Comparison of ENCODE assay signal across 8 mouse cellular contexts in genomic region chr6:143099681-143100382, GRCm38 (mm10). TPM values are rescaled to one million over a fixed set of nuclear protein-coding genes. Genes with fewer than 3 reads are reported as not detected.
DNase-seq lines count a peak whose midpoint lies in the region; ATAC-seq and TF ChIP-seq lines count a peak whose summit lies in the region.

C2cd5 (minus strand) TSS chr6:143100141.

- ATAC-seq in forebrain, embryonic 15.5 days (replicated peaks): peak; percentile 96
- peak; percentile 99 for ATAC-seq in lung, embryonic 14.5 days (ENCODE audit: insufficient read depth)

- TF ChIP-seq POLR2A in olfactory bulb, adult 2 months (IDR thresholded peaks at IDR 0.05; ENCODE audit: insufficient read depth, low read depth, low read length): peak; percentile 96
- peak; percentile 35; the same call in 1 of the 2 replicates for TF ChIP-seq POLR2A in thymus, adult 2 months (IDR thresholded peaks at IDR 0.05; ENCODE audit: control insufficient read depth, extremely low read depth, insufficient read depth, low read length, poor library complexity)

- in situ Hi-C loops in ES-E14 (cut with MboI; ENCODE audit: low sequenced_read_pairs in 2 of 2, unreplicated experiment in 2 of 2): no loop called here

- H3K27ac ChIP-seq in ES-E14 (ENCODE audit: insufficient read depth, low read depth, low read length, poor library complexity, severe bottlenecking): peak within 1 kb of the TSS; percentile 84
- peak within 1 kb of the TSS; percentile 98 for H3K27ac ChIP-seq in forebrain, embryonic 15.5 days (replicated peaks)
- peak within 1 kb of the TSS; percentile 98 for H3K27ac ChIP-seq in layer of hippocampus, adult 2 months
- H3K27ac ChIP-seq in lung, embryonic 14.5 days (ENCODE audit: low read depth): peak within 1 kb of the TSS; percentile 88
- peak within 1 kb of the TSS; percentile 97 for H3K27ac ChIP-seq in olfactory bulb, adult 2 months (ENCODE audit: insufficient read depth, low read depth, low read length)
- H3K27ac ChIP-seq in thymus, adult 2 months (ENCODE audit: control insufficient read depth, insufficient read depth, low read length): no peak within 1 kb of the TSS

- under 1% methylated on average over 67 of the region's 75 CpGs for WGBS in forebrain, embryonic 15.5 days
- under 1% methylated on average over 61 of the region's 75 CpGs for WGBS in lung, embryonic 14.5 days
- under 1% methylated on average over 70 of the region's 75 CpGs for WGBS in olfactory bulb, adult 2 months
- WGBS in thymus, adult 2 months: under 1% methylated on average over 68 of the region's 75 CpGs

- H3K4me1 ChIP-seq in ES-E14 (ENCODE audit: control insufficient read depth in 2 of 2, insufficient read depth in 2 of 2, low read length in 2 of 2, poor library complexity in 1 of 2): peaks cover 0 to 7% of the 10 kb centered on the region in 2 experiments; a peak in 1 of 4 replicates
- H3K4me1 ChIP-seq in forebrain, embryonic 15.5 days: peaks cover 23% of the 10 kb centered on the region
- no peaks in the 10 kb centered on the region for H3K4me1 ChIP-seq in lung, embryonic 14.5 days (ENCODE audit: insufficient read depth)
- H3K4me1 ChIP-seq in olfactory bulb, adult 2 months (ENCODE audit: control insufficient read depth, insufficient read depth, low read length): peaks cover 7% of the 10 kb centered on the region
- H3K4me1 ChIP-seq in thymus, adult 2 months (replicated peaks; ENCODE audit: control insufficient read depth, insufficient read depth, low read length): peaks cover 4% of the 10 kb centered on the region; the same call in 1 of the 2 replicates

- H3K4me2 ChIP-seq in forebrain, embryonic 15.5 days (replicated peaks): peak within 1 kb of the TSS; percentile 84
- peak within 1 kb of the TSS; percentile 81 for H3K4me2 ChIP-seq in lung, embryonic 14.5 days

- no peaks in the 10 kb centered on the region for H3K9me3 ChIP-seq in ES-E14 (ENCODE audit: control insufficient read depth, insufficient read depth, low read depth, low read length)
- no peaks in the 10 kb centered on the region for H3K9me3 ChIP-seq in forebrain, embryonic 15.5 days
- H3K9me3 ChIP-seq in lung, embryonic 14.5 days (ENCODE audit: low read depth, low read length): no peaks in the 10 kb centered on the region

- H3K4me3 ChIP-seq in ES-E14 (ENCODE audit: insufficient read depth in 1 of 2, low read depth in 1 of 2, low read length in 2 of 2, poor library complexity in 1 of 2, severe bottlenecking in 1 of 2): peak within 1 kb of the TSS; percentile 78 to 95
- peak within 1 kb of the TSS; percentile 84 for H3K4me3 ChIP-seq in forebrain, embryonic 15.5 days
- H3K4me3 ChIP-seq in layer of hippocampus, adult 2 months: peak within 1 kb of the TSS; percentile 95
- peak within 1 kb of the TSS; percentile 79 for H3K4me3 ChIP-seq in lung, embryonic 14.5 days (ENCODE audit: low read depth, low read length)
- peak within 1 kb of the TSS; percentile 95 for H3K4me3 ChIP-seq in olfactory bulb, adult 2 months (ENCODE audit: insufficient read depth, low read depth, low read length)
- peak within 1 kb of the TSS; percentile 61 for H3K4me3 ChIP-seq in thymus, adult 2 months (ENCODE audit: control insufficient read depth, insufficient read depth, low read length)

- H3K36me3 ChIP-seq in ES-E14 (ENCODE audit: control insufficient read depth, insufficient read depth, low read length, poor library complexity, severe bottlenecking): no peaks in the 10 kb centered on the region; the same call in 1 of the 2 replicates
- H3K36me3 ChIP-seq in forebrain, embryonic 15.5 days: peaks cover 8% of the 10 kb centered on the region; the same call in 1 of the 2 replicates
- peaks cover 11% of the 10 kb centered on the region; the same call in 1 of the 2 replicates for H3K36me3 ChIP-seq in lung, embryonic 14.5 days (ENCODE audit: insufficient read depth)
- H3K36me3 ChIP-seq in thymus, adult 2 months (ENCODE audit: control insufficient read depth, insufficient read depth, low read length): no peaks in the 10 kb centered on the region

- TF ChIP-seq CTCF in layer of hippocampus, adult 2 months (conservative IDR thresholded peaks at IDR 0.05): no peak
- TF ChIP-seq CTCF in lung, embryonic 14.5 days (IDR thresholded peaks at IDR 0.05; ENCODE audit: low read depth): no peak
- TF ChIP-seq CTCF in olfactory bulb, adult 2 months (IDR thresholded peaks at IDR 0.05; ENCODE audit: insufficient read depth, low read depth, low read length): peak; percentile 12; the same call in 1 of the 2 replicates
- TF ChIP-seq CTCF in thymus, adult 2 months (IDR thresholded peaks at IDR 0.05; ENCODE audit: borderline replicate concordance, control insufficient read depth, extremely low read depth, insufficient read depth, low read length, poor library complexity): peak; percentile 57; the same call in 1 of the 2 replicates

- H3K9ac ChIP-seq in ES-E14 (ENCODE audit: insufficient read depth, low read depth, low read length, poor library complexity, severe bottlenecking): peak within 1 kb of the TSS; percentile 85
- H3K9ac ChIP-seq in forebrain, embryonic 15.5 days (replicated peaks): peak within 1 kb of the TSS; percentile 75
- H3K9ac ChIP-seq in lung, embryonic 14.5 days: peak within 1 kb of the TSS; percentile 82

- H3K27me3 ChIP-seq in forebrain, embryonic 15.5 days: no peaks in the 10 kb centered on the region
- no peaks in the 10 kb centered on the region for H3K27me3 ChIP-seq in lung, embryonic 14.5 days (ENCODE audit: insufficient read depth, low read length)
- H3K27me3 ChIP-seq in thymus, adult 2 months (ENCODE audit: control insufficient read depth, insufficient read depth, low read length): no peaks in the 10 kb centered on the region

- DNase-seq in ES-E14 (ENCODE audit: low read depth, low spot score): peak; percentile 95
- peak; percentile 98 for DNase-seq in cerebellum, adult 11-12 months
- DNase-seq in heart, postnatal 25 days (ENCODE audit: low spot score): peak; percentile 94
- peak; percentile 97 to 98 for DNase-seq in layer of hippocampus, adult 2 months (ENCODE audit: low spot score in 2 of 2)
- DNase-seq in lung, embryonic 14.5 days: peak; percentile 97
- DNase-seq in thymus, adult 2 months: peak; percentile 97

- intact Hi-C loops in heart, postnatal 25 days (cut with DNase I): loop anchor here (2.0 kb wide), 1 partner anchor 67 kb away; the partner anchor contains the start of gene Etnk1

TF ChIP-seq in ES-E14, 5 proteins besides CTCF, POLR2A, EP300 and RAD21:
- TF ChIP-seq MAFK (IDR thresholded peaks at IDR 0.05; ENCODE audit: insufficient read depth, low read depth, low read length): no peak
- no peak for TF ChIP-seq CHD2 (IDR thresholded peaks at IDR 0.05; ENCODE audit: low read depth, low read length)
- TF ChIP-seq ZNF384 (IDR thresholded peaks at IDR 0.05; ENCODE audit: low read depth, low read length): 0 out of 2 replicates have a peak, but pooled peaks have one; percentile 43
- no peak for TF ChIP-seq ZC3H11A (IDR thresholded peaks at IDR 0.05; ENCODE audit: borderline replicate concordance, low read depth, low read length)
- peak; percentile 82 for TF ChIP-seq HCFC1 (IDR thresholded peaks at IDR 0.05; ENCODE audit: borderline replicate concordance, insufficient read depth, low read length)

RNA-seq across cellular contexts. Expression of gene C2cd5, which starts in this region (rescaled TPM):
- 26.5 and 36.7 TPM in 2 replicates for total RNA-seq in ES-E14 (2012; rRNA removed)
- 44.2 and 44.9 TPM in 2 replicates for polyA plus RNA-seq in forebrain, embryonic 15.5 days (2015; fragmentation: Nextera tagmentation; extraction: Ambion mirVana)
- 10 to 100 TPM; 15.4 to 16.7 TPM for total RNA-seq in heart, postnatal 25 days (2021)
- 100 to 1,000 TPM; 106 to 108 TPM for total RNA-seq in layer of hippocampus, adult 2 months (2021)
- polyA plus RNA-seq in lung, embryonic 14.5 days (2014; fragmentation: Nextera tagmentation; extraction: Ambion mirVana): 25.3 and 26.7 TPM in 2 replicates
- polyA plus RNA-seq in olfactory bulb, adult 2 months (2012; ENCODE audit: insufficient read depth, insufficient read length, low replicate concordance, missing spikeins): not detected in 2 replicates
- 34.9 and 36.2 TPM in 2 replicates for polyA plus RNA-seq in thymus, adult 2 months (2012; rRNA removed)

Comparison
In these comparisons a context has a peak if more than half of its experiments do, and no peak if none do; other contexts are left out.
1. CTCF ChIP-seq: peak in olfactory bulb, adult 2 months (single experiment) and thymus, adult 2 months (single experiment); none in layer of hippocampus, adult 2 months (single experiment) and lung, embryonic 14.5 days (single experiment).
2. Peak in every context shown above with its lines, with median percentiles within 50 percentile points of each other: DNase-seq, H3K4me3 ChIP-seq and H3K9ac ChIP-seq.